Mouse (Mus musculus): ENCODE measurements around the gene Tnfaip1. TPM values are rescaled to one million over a fixed set of nuclear protein-coding genes. Genes with fewer than 3 reads are reported as not detected.
"Not testable (repeated sequence)": the region's sequence is repeated elsewhere in the genome, so short reads cannot be mapped to it uniquely, and the experiment has no call there.

The Tnfaip1 gene
- polyA plus RNA-seq, 2 experiments from 2014 or later: 19.2 to 22.6 TPM

DNA sequence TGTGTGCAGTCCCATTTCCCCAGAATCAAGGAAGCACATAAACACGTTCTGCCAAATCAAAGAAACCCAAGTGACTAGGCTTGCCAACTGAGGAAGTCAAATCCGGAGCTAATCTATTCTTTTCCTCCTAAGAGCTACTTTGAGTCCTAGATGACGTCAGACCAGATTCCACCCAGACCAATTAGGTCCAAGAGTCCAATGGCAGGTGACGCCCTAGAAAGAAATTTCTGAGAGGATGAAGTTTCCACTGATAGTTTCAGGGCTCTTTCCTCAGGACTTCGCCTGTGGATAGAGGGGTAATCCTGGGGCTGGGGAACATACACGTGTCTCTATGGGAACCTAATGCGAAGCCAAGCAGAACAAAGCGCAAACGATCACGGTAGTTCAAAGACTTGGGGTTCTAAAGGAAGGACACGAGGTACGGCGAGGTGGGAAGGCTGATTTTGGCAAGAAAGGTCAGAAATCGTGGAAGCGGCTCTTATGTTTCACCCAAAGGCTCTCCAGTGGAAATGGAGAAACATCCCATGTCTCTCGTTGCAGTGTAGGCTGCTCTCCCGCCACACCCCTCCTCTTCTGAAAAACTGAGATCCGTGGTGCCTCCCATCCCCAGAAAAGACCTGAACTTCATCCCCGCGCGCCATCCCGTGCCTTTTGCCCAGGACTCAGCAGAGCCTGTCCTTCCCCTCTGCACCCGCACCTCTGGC lies 604 bp downstream of the Tnfaip1 start:
- ATAC-seq: no peak

DNA sequence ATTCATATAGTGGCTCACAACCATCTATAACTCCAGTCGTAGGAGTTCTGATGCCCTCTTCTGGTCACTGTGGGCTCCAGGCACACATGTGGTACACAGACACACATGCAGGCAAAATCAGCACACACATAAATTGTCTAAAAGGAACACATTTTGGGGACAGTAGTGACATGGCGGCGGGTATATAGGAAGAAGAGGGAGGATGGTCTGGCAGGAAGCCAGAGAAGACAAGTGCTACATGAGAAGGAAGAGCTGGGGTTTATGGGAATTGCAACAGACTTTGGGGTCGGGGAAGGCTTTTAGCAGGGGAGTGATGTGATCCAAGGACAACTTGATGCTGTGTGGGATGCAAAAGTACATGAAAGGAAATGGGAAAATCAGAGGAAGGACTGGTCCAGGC lies 1.6 kb downstream of the Tnfaip1 start:
- ATAC-seq: no peak

DNA sequence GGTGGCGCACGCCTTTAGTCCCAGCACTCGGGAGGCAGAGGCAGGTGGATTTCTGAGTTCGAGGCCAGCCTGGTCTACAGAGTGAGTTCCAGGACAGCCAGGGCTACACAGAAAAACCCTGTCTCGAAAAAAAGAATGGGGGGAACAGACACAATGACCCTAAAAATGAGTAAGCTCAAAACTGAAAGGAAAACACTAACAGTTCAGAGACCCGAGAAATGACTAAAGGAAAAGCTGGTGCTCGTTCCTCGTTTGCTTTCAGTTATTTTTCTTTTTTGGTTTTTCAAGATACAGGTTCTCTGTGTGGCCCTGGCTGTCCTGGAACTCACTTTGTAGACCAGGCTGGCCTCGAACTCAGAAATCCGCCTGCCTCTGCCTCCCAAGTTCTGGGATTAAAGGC lies 4.6 kb downstream of the Tnfaip1 start:
- ATAC-seq: not testable (repeated sequence)

DNA sequence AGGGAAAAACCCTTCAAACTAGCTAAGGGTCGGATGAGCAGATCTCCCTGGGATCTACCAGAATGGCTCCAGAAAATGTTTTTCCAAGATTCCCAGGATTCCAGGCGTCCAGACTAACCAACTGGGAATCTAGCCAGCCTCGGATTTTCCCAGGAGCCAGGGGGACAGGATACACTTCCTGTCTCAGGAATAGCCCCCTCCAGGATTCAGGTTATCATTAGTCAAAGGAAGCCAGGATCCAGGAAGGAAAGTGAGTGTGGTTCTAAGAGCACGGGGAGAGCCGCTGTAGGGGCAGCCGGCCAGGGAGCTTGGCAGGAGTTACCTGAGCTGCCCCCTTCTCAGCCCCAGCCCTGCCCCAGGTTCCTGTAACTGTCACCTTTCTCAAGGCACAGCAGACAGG lies 5.1 kb downstream of the Tnfaip1 start:
- ATAC-seq: no peak

GRCm38 (mm10) chr11:78530001-78530400 lies 6.1 kb downstream of the Tnfaip1 start:
- ATAC-seq: no peak

- ATAC-seq: no peak
Observed at GRCm38 (mm10) chr11:78528714-78529113, 7.4 kb downstream of the Tnfaip1 start.

DNA sequence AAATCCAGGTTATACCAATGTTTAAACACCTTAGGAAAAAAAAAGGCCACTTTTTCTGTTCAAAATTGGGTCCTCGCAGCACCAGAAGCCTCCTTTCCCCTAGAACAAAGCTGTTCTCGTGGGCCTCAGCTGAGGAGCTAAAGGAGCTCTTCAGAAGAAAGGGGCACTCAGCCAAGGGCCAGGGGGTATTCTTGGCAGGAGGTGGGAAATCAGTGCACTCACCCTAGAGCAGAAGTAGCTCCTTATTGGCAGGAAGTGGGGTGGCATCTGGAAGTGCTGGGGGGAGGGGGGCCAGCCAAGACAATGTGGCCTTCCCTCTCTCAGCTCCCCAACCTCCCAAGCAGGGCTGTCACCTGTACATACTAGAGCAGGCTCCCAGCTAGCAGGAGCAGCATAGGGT lies 11.3 kb downstream of the Tnfaip1 start:
- ATAC-seq: no peak

DNA sequence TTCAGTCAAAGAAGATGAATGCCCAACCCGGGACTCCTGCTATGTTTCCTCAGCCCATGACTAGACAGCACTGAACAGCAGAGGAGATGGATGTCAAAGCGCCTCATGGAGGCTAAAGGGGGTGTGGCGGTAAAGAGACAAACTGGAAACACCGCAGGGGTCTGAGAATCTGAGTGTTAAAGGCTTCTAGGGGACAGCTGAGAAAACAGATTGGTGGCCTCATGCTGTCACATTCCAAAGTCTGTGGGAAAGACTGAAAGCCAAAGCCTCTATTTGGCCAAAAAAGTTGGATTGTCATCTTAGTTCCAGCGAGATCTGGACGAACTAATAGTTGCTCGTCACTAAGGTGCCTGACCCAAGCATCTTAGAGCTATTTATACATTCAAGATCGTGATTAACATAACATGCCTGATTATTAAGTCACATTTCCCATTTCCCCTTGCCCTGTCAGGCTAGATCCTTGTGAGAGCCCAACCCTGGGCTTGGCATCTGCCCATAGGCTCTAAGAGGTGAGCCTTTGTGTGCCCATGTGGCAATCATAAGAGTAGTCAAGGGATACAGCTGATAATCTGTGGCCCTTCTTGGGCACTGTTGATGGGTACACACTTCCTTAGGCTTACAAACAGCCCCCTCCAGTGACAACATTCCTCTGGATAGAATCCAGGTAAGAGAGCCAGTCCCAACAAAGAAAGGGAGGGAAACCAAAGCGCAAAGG lies 12.7 kb downstream of the Tnfaip1 start:
- no peak for ATAC-seq

DNA sequence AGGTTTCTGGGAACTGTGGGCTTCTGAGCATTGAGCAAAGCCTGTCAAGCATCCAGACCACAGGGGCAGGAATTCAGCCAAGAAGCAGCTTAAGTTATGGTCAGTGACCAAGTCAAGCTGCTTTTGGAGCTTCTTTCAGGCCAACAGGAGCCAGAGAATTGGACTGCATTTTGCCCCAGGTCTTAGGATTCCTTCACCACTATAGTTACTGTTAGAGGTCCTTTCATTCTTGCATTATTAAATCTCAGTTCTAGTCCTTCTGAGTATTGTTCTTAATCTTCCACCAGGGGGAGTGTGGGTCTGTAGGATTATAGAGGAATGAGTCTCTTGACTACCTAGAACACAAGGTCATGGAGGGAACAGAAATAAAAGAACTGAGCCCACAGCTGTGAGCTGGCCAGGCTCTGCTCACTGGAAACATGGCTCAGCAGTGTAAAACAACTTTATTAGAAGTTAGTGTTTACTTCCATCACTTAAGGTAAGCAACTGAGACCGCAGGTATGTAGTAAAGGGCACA lies 13.6 kb downstream of the Tnfaip1 start:
- peak; percentile 51 for ATAC-seq

GRCm38 (mm10) chr11:78521880-78522279 lies 14.3 kb downstream of the Tnfaip1 start:
- no peak for ATAC-seq

DNA sequence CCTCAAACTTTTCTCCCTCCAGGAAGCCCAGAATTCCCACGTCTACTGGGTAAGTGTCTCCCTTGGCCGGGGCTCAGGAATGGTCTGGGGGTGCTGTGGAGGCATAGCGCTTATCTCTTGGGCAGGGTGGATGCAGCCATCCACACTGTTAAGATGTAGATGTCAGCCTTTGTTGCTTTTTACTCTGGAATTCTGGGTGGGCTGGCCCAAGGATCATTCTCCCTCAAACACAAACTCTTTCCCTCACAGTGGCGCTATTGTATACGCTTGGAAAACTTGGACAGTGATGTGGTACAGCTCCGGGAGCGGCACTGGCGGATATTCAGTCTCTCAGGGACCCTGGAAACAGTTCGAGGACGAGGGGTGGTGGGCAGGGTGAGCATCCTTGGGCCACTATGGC lies 17.2 kb downstream of the Tnfaip1 start:
- no peak for ATAC-seq

GRCm38 (mm10) chr11:78515549-78516325 lies 20.4 kb downstream of the Tnfaip1 start:
- no peak for ATAC-seq

- no peak for ATAC-seq
Observed at GRCm38 (mm10) chr11:78513106-78513790, 22.9 kb downstream of the Tnfaip1 start.

- ATAC-seq: peak; percentile 98
Observed at GRCm38 (mm10) chr11:78512025-78512957, 23.8 kb downstream of the Tnfaip1 start, which contains the start of the genes Tmem199 and Poldip2. TSS of gene Tmem199 (minus strand) at chr11:78512172. TSS of gene Poldip2 (plus strand) at chr11:78512193.

DNA sequence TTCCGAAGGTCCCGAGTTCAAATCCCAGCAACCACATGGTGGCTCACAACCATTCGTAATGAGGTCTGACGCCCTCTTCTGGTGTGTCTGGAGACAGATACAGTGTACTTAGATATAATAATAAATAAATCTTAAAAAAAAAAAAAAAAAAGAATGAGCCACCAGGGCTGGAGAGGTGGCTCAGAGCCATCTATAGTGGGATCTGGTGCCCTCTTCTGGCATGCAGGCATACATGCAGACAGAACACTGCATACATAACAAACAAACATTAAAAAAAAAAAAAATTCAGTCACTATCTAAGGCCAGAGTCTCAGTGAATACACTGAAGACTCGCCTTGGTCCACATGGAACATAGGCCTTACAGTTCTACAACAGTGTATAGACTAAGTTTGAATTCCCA lies 27.0 kb downstream of the Tnfaip1 start:
- ATAC-seq: no peak

DNA sequence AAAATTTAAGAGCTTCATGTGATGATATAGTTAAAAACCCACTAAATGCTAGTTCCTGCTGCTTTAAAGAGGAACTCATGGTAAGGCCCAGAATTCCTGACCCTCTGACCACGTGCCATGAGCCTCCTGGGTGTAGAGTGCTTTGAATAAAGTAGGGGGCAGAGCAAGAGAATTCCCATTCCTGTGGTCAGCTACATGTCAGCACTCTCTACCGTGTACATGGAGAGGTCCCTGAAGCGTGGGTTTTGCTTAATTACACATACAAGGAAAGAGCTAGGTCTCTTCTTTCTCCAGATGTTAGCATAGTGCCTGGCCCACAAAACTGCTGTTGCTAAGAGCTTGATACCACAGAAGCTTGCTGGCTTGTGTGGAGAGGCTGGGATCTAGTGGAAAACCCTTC lies 30.7 kb downstream of the Tnfaip1 start:
- no peak for ATAC-seq

GRCm38 (mm10) chr11:78502909-78503650 lies 33.1 kb downstream of the Tnfaip1 start, which contains the start of gene Sebox:
TSS of gene Sebox (plus strand) at chr11:78503447.
- no peak for ATAC-seq

DNA sequence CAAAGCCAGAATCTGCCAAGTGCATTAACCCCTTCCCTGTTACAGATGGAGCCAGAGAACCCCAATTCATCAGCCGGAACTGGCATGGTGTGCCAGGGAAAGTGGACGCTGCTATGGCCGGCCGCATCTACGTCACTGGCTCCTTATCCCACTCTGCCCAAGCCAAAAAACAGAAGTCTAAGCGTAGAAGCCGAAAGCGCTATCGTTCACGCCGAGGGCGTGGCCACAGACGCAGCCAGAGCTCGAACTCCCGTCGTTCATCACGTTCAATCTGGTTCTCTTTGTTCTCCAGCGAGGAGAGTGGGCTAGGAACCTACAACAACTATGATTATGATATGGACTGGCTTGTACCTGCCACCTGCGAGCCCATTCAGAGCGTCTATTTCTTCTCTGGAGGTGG lies 34.6 kb downstream of the Tnfaip1 start:
- no peak for ATAC-seq

DNA sequence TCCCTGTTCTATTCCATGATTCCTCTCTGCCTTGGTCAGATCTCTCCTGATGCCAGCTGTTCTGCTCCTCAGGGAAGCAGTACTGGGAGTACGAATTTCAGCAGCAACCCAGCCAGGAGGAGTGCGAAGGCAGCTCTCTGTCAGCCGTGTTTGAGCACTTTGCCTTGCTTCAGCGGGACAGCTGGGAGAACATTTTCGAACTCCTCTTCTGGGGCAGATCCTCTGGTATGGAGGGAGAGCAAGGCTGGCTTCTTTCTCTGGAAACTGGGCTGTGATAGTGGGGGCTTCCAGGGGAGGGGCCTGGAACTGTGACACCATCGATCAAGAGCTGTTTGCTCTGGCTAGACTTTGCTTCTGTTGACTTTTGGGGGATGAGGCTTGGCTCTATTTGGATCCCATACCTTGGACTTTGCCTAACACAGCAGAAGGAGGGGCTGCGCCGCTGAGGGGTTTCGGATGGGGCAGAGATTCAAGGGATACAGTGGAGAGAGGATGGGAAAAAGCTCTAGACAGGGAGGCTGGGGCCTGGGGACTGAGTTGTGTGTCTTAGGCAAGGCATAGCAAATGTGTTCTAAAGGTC lies 35.4 kb downstream of the Tnfaip1 start:
- ATAC-seq: no peak

- no peak for ATAC-seq
Observed at GRCm38 (mm10) chr11:78499543-78499942, 36.6 kb downstream of the Tnfaip1 start.

All from CD4-positive, CD25-positive, alpha-beta regulatory T cell, adult 4 months (primary cell).